Mouse (Mus musculus): ENCODE data around the gene Zfp324. TPM values are rescaled to one million over a fixed set of nuclear protein-coding genes. Genes with fewer than 3 reads are reported as not detected.
A peak's percentile ranks its signal among the peaks of the same experiment; 100 is the strongest.

Gene Zfp324
- polyA plus RNA-seq, 1 experiment: 4.6 TPM

DNA sequence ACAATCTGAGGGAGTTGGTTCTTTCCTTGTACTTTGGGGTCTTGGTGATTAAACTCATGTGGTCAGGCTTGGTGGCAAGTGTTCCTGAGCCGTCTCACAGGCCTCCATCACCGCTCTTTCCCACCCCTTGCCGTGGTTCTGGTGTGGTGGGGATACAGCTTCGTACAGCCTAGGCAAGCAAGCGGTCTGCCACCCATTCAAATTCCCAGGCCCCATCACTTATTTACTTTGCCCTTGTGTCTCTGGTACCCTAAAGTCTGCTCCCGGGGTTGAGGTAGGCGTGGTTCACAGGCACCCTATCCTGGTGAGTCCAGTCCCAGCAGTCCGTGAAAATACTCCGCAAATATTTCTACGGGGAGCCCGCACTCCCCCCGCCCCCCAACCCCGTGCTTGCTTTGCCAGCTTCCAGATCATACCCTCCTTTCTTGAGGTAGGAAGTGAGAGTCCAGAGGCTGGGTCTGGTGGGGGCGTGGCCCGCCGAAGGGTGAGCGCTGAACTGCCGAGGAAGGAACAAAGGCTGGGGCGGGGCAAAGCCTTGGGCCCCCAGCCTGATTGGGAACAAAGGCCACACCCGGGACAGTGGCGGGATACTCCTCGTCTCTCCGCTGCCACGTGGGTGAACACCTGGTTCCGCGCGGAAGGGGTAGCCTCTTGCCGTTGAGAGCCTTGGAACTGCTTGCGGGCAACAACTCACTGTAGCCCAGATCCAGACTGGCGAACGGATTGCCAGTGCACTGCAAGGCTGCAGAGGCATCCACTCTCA lies 57.3 kb downstream of the Zfp324 start:
- Histone ChIP-seq H3K79me3 (ENCODE audit: low read depth) (peaks cover 30% of the 10 kb centered on the region), H3K27me3 (ENCODE audit: control insufficient read depth, insufficient read depth, insufficient read length) (peaks cover 3% of the 10 kb centered on the region), H3K79me2 (ENCODE audit: control insufficient read depth, insufficient read depth) (peaks cover 35% of the 10 kb centered on the region), H3K36me3 (ENCODE audit: control insufficient read depth, insufficient read depth) (peaks cover 29% of the 10 kb centered on the region), H3K4me3 (ENCODE audit: insufficient read depth, poor library complexity, severe bottlenecking) (no peak overlapping the region), H3ac (ENCODE audit: control insufficient read depth, insufficient read length, low read depth) (peak overlapping the region; percentile 41)
- TF ChIP-seq CEBPB (IDR thresholded peaks at IDR 0.05; ENCODE audit: low read depth) (no peak), CTCF (IDR thresholded peaks at IDR 0.05; ENCODE audit: control insufficient read depth, insufficient read depth, insufficient read length) (no peak), FOSL1 (IDR thresholded peaks at IDR 0.05; ENCODE audit: insufficient read depth, low read length, poor library complexity, severe bottlenecking) (no peak), MAX (IDR thresholded peaks at IDR 0.05) (peak; percentile 93), MYOG (IDR thresholded peaks at IDR 0.05; ENCODE audit: control insufficient read depth, extremely low read depth, insufficient read length) (no peak), USF1 (IDR thresholded peaks at IDR 0.05; ENCODE audit: low read depth) (peak; percentile 5), MYOD1 (IDR thresholded peaks at IDR 0.05; ENCODE audit: control insufficient read depth, insufficient read length, low read depth) (peak; percentile 17)

Other genes starting within 250 kb of the Zfp324 start
- gene Vmn2r56, start 230.8 kb upstream of the Zfp324 start, polyA plus RNA-seq (2012; fragmentation: generic; extraction: Trizol): not detected
- 0.05 TPM for gene Zscan18, start 162.2 kb upstream of the Zfp324 start, polyA plus RNA-seq (2012; fragmentation: generic; extraction: Trizol)
- 0.75 TPM for gene Zfp329, start 147.0 kb upstream of the Zfp324 start, polyA plus RNA-seq (2012; fragmentation: generic; extraction: Trizol)
- gene Zfp110, start 131.1 kb upstream of the Zfp324 start, polyA plus RNA-seq (2012; fragmentation: generic; extraction: Trizol): 5.6 TPM
- 0.92 TPM for gene Zfp128, start 84.7 kb upstream of the Zfp324 start, polyA plus RNA-seq (2012; fragmentation: generic; extraction: Trizol)
- 5.1 TPM for gene Zscan22, start 68.0 kb upstream of the Zfp324 start, polyA plus RNA-seq (2012; fragmentation: generic; extraction: Trizol)
- gene Rps5, start 43.5 kb upstream of the Zfp324 start, polyA plus RNA-seq (2012; fragmentation: generic; extraction: Trizol): 3,397 TPM
- gene Rnf225, start 38.4 kb upstream of the Zfp324 start, polyA plus RNA-seq (2012; fragmentation: generic; extraction: Trizol): 1.6 TPM
- 1.7 TPM for gene Zfp446, start 12.0 kb downstream of the Zfp324 start, polyA plus RNA-seq (2012; fragmentation: generic; extraction: Trizol)
- 0.05 TPM for gene Slc27a5, start 32.4 kb downstream of the Zfp324 start, polyA plus RNA-seq (2012; fragmentation: generic; extraction: Trizol)
- 606 TPM for gene Trim28, start 33.3 kb downstream of the Zfp324 start, polyA plus RNA-seq (2012; fragmentation: generic; extraction: Trizol)
- gene Zbtb45, start 44.2 kb downstream of the Zfp324 start, polyA plus RNA-seq (2012; fragmentation: generic; extraction: Trizol): 19.4 TPM
- gene Chmp2a, start 69.0 kb downstream of the Zfp324 start, polyA plus RNA-seq (2012; fragmentation: generic; extraction: Trizol): 128 TPM
- 239 TPM for gene Ube2m, start 72.4 kb downstream of the Zfp324 start, polyA plus RNA-seq (2012; fragmentation: generic; extraction: Trizol)
- gene Mzf1, start 88.9 kb downstream of the Zfp324 start, polyA plus RNA-seq (2012; fragmentation: generic; extraction: Trizol): 0.59 TPM
- not detected for gene Vmn1r85, start 129.3 kb downstream of the Zfp324 start, polyA plus RNA-seq (2012; fragmentation: generic; extraction: Trizol)
- not detected for gene Vmn1r86, start 154.1 kb downstream of the Zfp324 start, polyA plus RNA-seq (2012; fragmentation: generic; extraction: Trizol)
- gene Vmn1r87, start 174.3 kb downstream of the Zfp324 start, polyA plus RNA-seq (2012; fragmentation: generic; extraction: Trizol): not detected
- gene Vmn1r88, start 193.7 kb downstream of the Zfp324 start, polyA plus RNA-seq (2012; fragmentation: generic; extraction: Trizol): not detected
- not detected for gene Vmn1r89, start 247.2 kb downstream of the Zfp324 start, polyA plus RNA-seq (2012; fragmentation: generic; extraction: Trizol)